Mouse (Mus musculus) heart, embryonic 15.5 days (tissue): ENCODE data around the gene Fgd3. TPM values are rescaled to one million over a fixed set of nuclear protein-coding genes. Genes with fewer than 3 reads are reported as not detected.

ENCODE experiments used
- ATAC-seq: fragments of 200-750 bp; cut with Nextera tagmentation; replicated peaks from 2 replicates; pipeline ENCODE4 v1.8.0; 2017; ENCODE audit warnings: low read depth, moderate TSS enrichment; ENCODE audit not compliant: insufficient number of reproducible peaks, insufficient read depth, low FRiP score
- H3K27ac ChIP-seq: fragments of 300-500 bp; sonication (generic); 2 replicates; pipeline ENCODE4 v1.5.1; 2015; ENCODE audit warnings: mild to moderate bottlenecking, inconsistent platforms
- H3K27me3 ChIP-seq: fragments of 300-500 bp; sonication (generic); 2 replicates; pipeline ENCODE4 v1.6.1; 2015; ENCODE audit warnings: inconsistent platforms
- H3K36me3 ChIP-seq: fragments of 300-500 bp; sonication (generic); 2 replicates; pipeline ENCODE4 v1.6.1; 2015; ENCODE audit warnings: mild to moderate bottlenecking, inconsistent platforms
- H3K4me1 ChIP-seq: fragments of 300-500 bp; sonication (generic); replicated peaks from 2 replicates; pipeline ENCODE4 v1.6.1; 2015; ENCODE audit warnings: inconsistent platforms
- H3K4me2 ChIP-seq: fragments of 300-500 bp; sonication (generic); 2 replicates; pipeline ENCODE4 v1.6.1; 2015; ENCODE audit warnings: inconsistent platforms, mild to moderate bottlenecking, moderate library complexity
- H3K4me3 ChIP-seq: fragments of 300-500 bp; sonication (generic); 2 replicates; pipeline ENCODE4 v1.5.1; 2015; ENCODE audit warnings: mild to moderate bottlenecking, inconsistent platforms
- H3K9ac ChIP-seq: fragments of 300-500 bp; sonication (generic); 2 replicates; pipeline ENCODE4 v1.6.1; 2015; ENCODE audit warnings: mild to moderate bottlenecking, inconsistent platforms
- H3K9me3 ChIP-seq: fragments of 300-500 bp; sonication (generic); replicated peaks from 2 replicates; pipeline ENCODE4 v1.6.1; 2016; ENCODE audit warnings: inconsistent platforms
- WGBS: fragments of 180-500 bp; shearing (Covaris S2); methylation state at CpG from one replicate; pipeline ENCODE4 v1.1.7; 2015; ENCODE audit warnings: mixed read lengths; 5-methylcytosine and 5-hydroxymethylcytosine counted together
- polyA plus RNA-seq: library from polyadenylated mRNA; unstranded; fragments of >200 nt; fragmentation: Nextera tagmentation; extraction: Ambion mirVana; gene quantifications from 2 replicates; pipeline ENCODE4 v1.2.1, GENCODE M21; 2015

Fgd3 gene
- polyA plus RNA-seq, 1 experiment from 2014 or later, result 0.14 TPM

- Histone ChIP-seq H3K4me1 (no peaks in the 10 kb centered on the region), H3K36me3 (no peaks in the 10 kb centered on the region), H3K4me3 (no peak overlapping the region), H3K27me3 (no peaks in the 10 kb centered on the region), H3K9me3 (no peaks in the 10 kb centered on the region), H3K4me2 (no peak overlapping the region), H3K9ac (no peak overlapping the region), H3K27ac (no peak overlapping the region)
- 67% methylated on average over 14 of the region's 14 CpGs for WGBS
- ATAC-seq, result no peak
Observed at GRCm38 (mm10) chr13:49298514-49299381, 21.4 kb downstream of the Fgd3 start.

- Histone ChIP-seq H3K9ac (no peak overlapping the region), H3K4me2 (no peak overlapping the region), H3K4me3 (no peak overlapping the region), H3K36me3 (no peaks in the 10 kb centered on the region), H3K27ac (no peak overlapping the region), H3K4me1 (no peaks in the 10 kb centered on the region), H3K27me3 (no peaks in the 10 kb centered on the region), H3K9me3 (no peaks in the 10 kb centered on the region)
- WGBS, result 77% methylated on average over 7 of the region's 7 CpGs
- ATAC-seq, result no peak
Observed at GRCm38 (mm10) chr13:49296270-49296669, 23.8 kb downstream of the Fgd3 start.

GRCm38 (mm10) chr13:49294108-49294507, 26.0 kb downstream of the Fgd3 start:
- Histone ChIP-seq H3K4me3 (no peak overlapping the region), H3K9me3 (no peaks in the 10 kb centered on the region), H3K9ac (no peak overlapping the region), H3K27me3 (no peaks in the 10 kb centered on the region), H3K36me3 (no peaks in the 10 kb centered on the region), H3K4me2 (no peak overlapping the region), H3K4me1 (no peaks in the 10 kb centered on the region), H3K27ac (no peak overlapping the region)
- ATAC-seq, result no peak
- WGBS, result 68% methylated on average over 9 of the region's 9 CpGs

GRCm38 (mm10) chr13:49291949-49292348, 28.2 kb downstream of the Fgd3 start:
- WGBS, result 85% methylated on average over 6 of the region's 6 CpGs
- Histone ChIP-seq H3K4me2 (no peak overlapping the region), H3K36me3 (no peaks in the 10 kb centered on the region), H3K9me3 (no peaks in the 10 kb centered on the region), H3K27ac (no peak overlapping the region), H3K4me1 (no peaks in the 10 kb centered on the region), H3K4me3 (no peak overlapping the region), H3K9ac (no peak overlapping the region), H3K27me3 (no peaks in the 10 kb centered on the region)
- no peak for ATAC-seq

- Histone ChIP-seq H3K27me3 (no peaks in the 10 kb centered on the region), H3K9ac (no peak overlapping the region), H3K27ac (no peak overlapping the region), H3K36me3 (no peaks in the 10 kb centered on the region), H3K9me3 (no peaks in the 10 kb centered on the region), H3K4me3 (no peak overlapping the region), H3K4me1 (no peaks in the 10 kb centered on the region), H3K4me2 (no peak overlapping the region)
- WGBS, result 55% methylated on average over 1 of the region's 1 CpGs
- ATAC-seq, result no peak
Observed at GRCm38 (mm10) chr13:49291398-49291797, 28.7 kb downstream of the Fgd3 start.

GRCm38 (mm10) chr13:49287224-49287623, 32.9 kb downstream of the Fgd3 start:
- Histone ChIP-seq H3K4me2 (no peak overlapping the region), H3K27me3 (no peaks in the 10 kb centered on the region), H3K9me3 (no peaks in the 10 kb centered on the region), H3K4me1 (no peaks in the 10 kb centered on the region), H3K9ac (no peak overlapping the region), H3K36me3 (no peaks in the 10 kb centered on the region), H3K4me3 (no peak overlapping the region), H3K27ac (no peak overlapping the region)
- ATAC-seq, result no peak
- WGBS, result 81% methylated on average over 6 of the region's 6 CpGs

GRCm38 (mm10) chr13:49286750-49287149, 33.4 kb downstream of the Fgd3 start:
- Histone ChIP-seq H3K4me2 (no peak overlapping the region), H3K36me3 (no peaks in the 10 kb centered on the region), H3K4me3 (no peak overlapping the region), H3K27ac (no peak overlapping the region), H3K9ac (no peak overlapping the region), H3K9me3 (no peaks in the 10 kb centered on the region), H3K27me3 (no peaks in the 10 kb centered on the region), H3K4me1 (no peaks in the 10 kb centered on the region)
- WGBS, result 84% methylated on average over 3 of the region's 3 CpGs
- no peak for ATAC-seq

GRCm38 (mm10) chr13:49283686-49284085, 36.4 kb downstream of the Fgd3 start:
- Histone ChIP-seq H3K4me1 (no peaks in the 10 kb centered on the region), H3K4me2 (no peak overlapping the region), H3K27me3 (no peaks in the 10 kb centered on the region), H3K9ac (no peak overlapping the region), H3K4me3 (no peak overlapping the region), H3K36me3 (no peaks in the 10 kb centered on the region), H3K9me3 (no peaks in the 10 kb centered on the region), H3K27ac (no peak overlapping the region)
- ATAC-seq, result no peak
- WGBS, result 46% methylated on average over 9 of the region's 9 CpGs

GRCm38 (mm10) chr13:49282168-49282567, 37.9 kb downstream of the Fgd3 start:
- WGBS, result 24% methylated on average over 2 of the region's 2 CpGs
- no peak overlapping the region for H3K27ac ChIP-seq
- H3K9me3 ChIP-seq, result no peaks in the 10 kb centered on the region
- no peak overlapping the region for H3K4me2 ChIP-seq
- no peak for ATAC-seq
- H3K9ac ChIP-seq, result no peak overlapping the region
- no peaks in the 10 kb centered on the region for H3K27me3 ChIP-seq
- no peaks in the 10 kb centered on the region for H3K4me1 ChIP-seq
- no peak overlapping the region for H3K4me3 ChIP-seq
- H3K36me3 ChIP-seq, result no peaks in the 10 kb centered on the region

GRCm38 (mm10) chr13:49271831-49272765, 48.0 kb downstream of the Fgd3 start:
- H3K27ac ChIP-seq, result no peak overlapping the region
- 53% methylated on average over 5 of the region's 5 CpGs for WGBS

GRCm38 (mm10) chr13:49270500-49270899, 49.6 kb downstream of the Fgd3 start:
- Histone ChIP-seq H3K4me1 (no peaks in the 10 kb centered on the region), H3K27ac (no peak overlapping the region), H3K27me3 (no peaks in the 10 kb centered on the region), H3K4me2 (no peak overlapping the region), H3K9ac (no peak overlapping the region), H3K4me3 (no peak overlapping the region), H3K9me3 (no peaks in the 10 kb centered on the region), H3K36me3 (no peaks in the 10 kb centered on the region)
- ATAC-seq, result no peak
- 77% methylated on average over 8 of the region's 8 CpGs for WGBS

More at GRCm38 (mm10) chr13:49271831-49272765, 48.0 kb downstream of the Fgd3 start:
- no peak overlapping the region for H3K4me2 ChIP-seq
- ATAC-seq, result 0 out of 2 replicates have a peak, but pooled peaks have one; percentile 25
- H3K9ac ChIP-seq, result peak overlapping the region; percentile 8; the same call in 1 of the 2 replicates
- H3K9me3 ChIP-seq, result no peaks in the 10 kb centered on the region
- H3K36me3 ChIP-seq, result no peaks in the 10 kb centered on the region
- H3K4me1 ChIP-seq, result no peaks in the 10 kb centered on the region
- H3K4me3 ChIP-seq, result no peak overlapping the region
- H3K27me3 ChIP-seq, result no peaks in the 10 kb centered on the region
